Comparison of ENCODE assay signal across 22 mouse cellular contexts in genomic region chr2:170017926-170018325, GRCm38 (mm10).
A peak's percentile ranks its signal among the peaks of the same experiment; 100 is the strongest.
DNase-seq lines count a peak whose midpoint lies in the region; ATAC-seq lines count a peak whose summit lies in the region.
"Had no signal": no experiment of that assay in that cellular context is flagged by ENCODE, and none has a peak within 500 bp of the region (broad histone marks: within the 10 kb centered on the region; RNA-seq: fewer than 3 reads in every experiment).

No protein-coding gene starts in this region.

- H3K27me3 ChIP-seq in embryonic facial prominence, embryonic 14.5 days (replicated peaks; ENCODE audit: control insufficient read depth, insufficient read depth, low read length), result no peaks in the 10 kb centered on the region
- H3K27me3 ChIP-seq in embryonic facial prominence, embryonic 10.5 days (replicated peaks; ENCODE audit: low read depth, poor library complexity, severe bottlenecking), result no peaks in the 10 kb centered on the region
- H3K27me3 ChIP-seq: embryonic facial prominence, embryonic 12.5 days; embryonic facial prominence, embryonic 15.5 days; forebrain, embryonic 12.5 days; Patski had no signal

- no peak overlapping the region for H3K4me2 ChIP-seq in embryonic facial prominence, embryonic 14.5 days (ENCODE audit: low read depth, low read length)
- H3K4me2 ChIP-seq: embryonic facial prominence, embryonic 12.5 days; embryonic facial prominence, embryonic 15.5 days; forebrain, embryonic 12.5 days had no signal

- ATAC-seq in embryonic facial prominence, embryonic 14.5 days (ENCODE audit: low read depth), result no peak
- ATAC-seq in cerebellum, adult (ENCODE audit: insufficient number of reproducible peaks, low FRiP score, low TSS enrichment), result no peak
- ATAC-seq: activated CD4-positive, CD25-positive, alpha-beta regulatory T cell, adult 4 months; forebrain, embryonic 14.5 days; forebrain, embryonic 16.5 days; Patski had no signal

- H3K27ac ChIP-seq in embryonic facial prominence, embryonic 14.5 days (replicated peaks; ENCODE audit: low read depth, low read length), result no peak overlapping the region
- H3K27ac ChIP-seq in embryonic facial prominence, embryonic 10.5 days (replicated peaks), result no peak overlapping the region
- H3K27ac ChIP-seq: embryonic facial prominence, embryonic 12.5 days; forebrain, embryonic 12.5 days had no signal

- H3K9me3 ChIP-seq in embryonic facial prominence, embryonic 14.5 days (ENCODE audit: control insufficient read depth, low read length), result no peaks in the 10 kb centered on the region
- no peaks in the 10 kb centered on the region for H3K9me3 ChIP-seq in embryonic facial prominence, embryonic 10.5 days
- H3K9me3 ChIP-seq: embryonic facial prominence, embryonic 12.5 days; embryonic facial prominence, embryonic 15.5 days; forebrain, embryonic 10.5 days; forebrain, embryonic 12.5 days had no signal

- H3K4me3 ChIP-seq in embryonic facial prominence, embryonic 14.5 days (ENCODE audit: low read depth, low read length), result no peak overlapping the region
- no peak overlapping the region for H3K4me3 ChIP-seq in embryonic facial prominence, embryonic 10.5 days
- H3K4me3 ChIP-seq: embryonic facial prominence, embryonic 12.5 days; embryonic facial prominence, embryonic 15.5 days; erythroblast, embryonic 14.5 days; forebrain, embryonic 10.5 days; forebrain, embryonic 12.5 days had no signal

- H3K36me3 ChIP-seq in embryonic facial prominence, embryonic 14.5 days (ENCODE audit: control insufficient read depth, insufficient read depth, low read length), result no peaks in the 10 kb centered on the region
- H3K36me3 ChIP-seq in embryonic facial prominence, embryonic 10.5 days (replicated peaks), result no peaks in the 10 kb centered on the region
- H3K36me3 ChIP-seq: embryonic facial prominence, embryonic 12.5 days; embryonic facial prominence, embryonic 15.5 days; forebrain, embryonic 10.5 days; forebrain, embryonic 12.5 days had no signal

- DNase-seq in embryonic facial prominence, embryonic 14.5 days (ENCODE audit: low spot score), result peak; percentile 56
- no peak for DNase-seq in embryonic facial prominence, embryonic 10.5 days (ENCODE audit: low spot score)
- peak; percentile 35 for DNase-seq in ovary, adult 18-20 months (ENCODE audit: low spot score)
- DNase-seq in ovary, postnatal 36 days (ENCODE audit: low spot score), result no peak
- DNase-seq: adrenal gland, postnatal 14 days; adrenal gland, postnatal 36 days; cerebellum, adult 11 months; cerebellum, adult 18-20 months; cerebellum, adult 8-10 months; cerebellum, adult 9-11 months; cerebellum, postnatal 36 days; embryo, embryonic 11 days had no signal

- peaks cover 7% of the 10 kb centered on the region for H3K4me1 ChIP-seq in embryonic facial prominence, embryonic 14.5 days (ENCODE audit: control insufficient read depth, insufficient read depth, low read length)
- H3K4me1 ChIP-seq in embryonic facial prominence, embryonic 10.5 days, result peaks cover 12% of the 10 kb centered on the region

- WGBS in embryonic facial prominence, embryonic 14.5 days, result 58% methylated on average over 7 of the region's 7 CpGs
- 84% methylated on average over 7 of the region's 7 CpGs for WGBS in embryonic facial prominence, embryonic 10.5 days

- no peak overlapping the region for H3K9ac ChIP-seq in embryonic facial prominence, embryonic 14.5 days (ENCODE audit: low read depth, low read length)
- H3K9ac ChIP-seq: embryonic facial prominence, embryonic 12.5 days; embryonic facial prominence, embryonic 15.5 days; forebrain, embryonic 12.5 days had no signal

Comparison
In these comparisons a context has a peak if more than half of its experiments do, and no peak if none do; other contexts are left out.
1. DNase-seq: peak in embryonic facial prominence, embryonic 14.5 days (single experiment) and ovary, adult 18-20 months (single experiment); none in embryonic facial prominence, embryonic 10.5 days (single experiment) and ovary, postnatal 36 days (single experiment).